Mouse (Mus musculus) colon, adult 2 months (tissue): ENCODE measurements around the gene Stxbp2. TPM values are rescaled to one million over a fixed set of nuclear protein-coding genes. Genes with fewer than 3 reads are reported as not detected.

Experiments
- polyA plus RNA-seq: library from polyadenylated mRNA; depleted of rRNA; stranded (reverse); fragments of >200 nt; gene quantifications from 2 replicates; pipeline ENCODE4 v1.2.3, GENCODE M21; 2012; rRNA removed

The Stxbp2 gene
- 222 and 231 TPM in 2 replicates for polyA plus RNA-seq

GRCm38 (mm10) chr8:3630647-3631477 lies at the start of gene Stxbp2:
Stxbp2 (plus strand) TSS chr8:3630955.

GRCm38 (mm10) chr8:3586993-3587390 lies 43.8 kb upstream of the Stxbp2 start, which contains the start of gene Camsap3:
Camsap3 (plus strand) TSS chr8:3587293.

DNA sequence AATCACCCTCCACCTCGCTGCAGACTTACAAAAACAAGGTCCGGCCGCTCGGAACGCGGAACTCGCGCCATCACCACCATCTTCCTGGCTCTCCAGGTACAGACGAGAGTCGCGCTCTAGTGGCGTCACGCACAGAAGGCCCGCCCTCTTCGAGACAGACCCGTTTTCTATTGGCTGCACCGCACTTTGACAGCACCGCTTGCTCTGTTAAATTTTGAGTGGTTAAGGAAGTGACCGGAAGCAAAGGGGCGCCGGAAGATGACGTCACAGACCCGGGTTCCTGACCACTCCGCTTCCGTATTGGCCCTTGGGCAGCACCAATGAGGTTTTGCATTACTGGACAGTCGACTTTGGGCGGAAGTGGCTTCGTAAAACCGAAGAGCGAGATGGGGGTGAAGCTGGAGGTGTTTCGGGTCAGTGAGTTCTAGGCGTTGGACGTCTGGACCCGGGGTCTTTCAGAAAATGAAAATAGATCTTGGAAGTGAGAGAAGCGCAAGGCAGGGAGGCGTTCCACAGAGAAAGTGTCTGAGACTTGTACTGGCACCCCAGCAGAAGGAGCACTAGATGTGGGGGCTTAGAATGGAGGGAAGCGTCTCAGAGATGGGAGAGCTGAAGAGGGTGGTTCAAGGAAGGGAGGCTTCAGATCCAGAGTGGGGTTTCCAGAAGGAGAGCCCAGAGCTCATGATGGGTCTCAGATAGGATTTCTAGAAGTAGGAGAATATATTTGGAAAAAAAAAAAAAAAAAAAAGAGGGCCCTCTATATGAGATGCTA lies 9.4 kb upstream of the Stxbp2 start, which contains the start of the genes Xab2 and Pet100:
Gene Xab2, minus strand, starts transcription at position 118 of the 772 bp plus-strand sequence.
Gene Pet100, plus strand, starts transcription at position 350 of the 772 bp plus-strand sequence.

DNA sequence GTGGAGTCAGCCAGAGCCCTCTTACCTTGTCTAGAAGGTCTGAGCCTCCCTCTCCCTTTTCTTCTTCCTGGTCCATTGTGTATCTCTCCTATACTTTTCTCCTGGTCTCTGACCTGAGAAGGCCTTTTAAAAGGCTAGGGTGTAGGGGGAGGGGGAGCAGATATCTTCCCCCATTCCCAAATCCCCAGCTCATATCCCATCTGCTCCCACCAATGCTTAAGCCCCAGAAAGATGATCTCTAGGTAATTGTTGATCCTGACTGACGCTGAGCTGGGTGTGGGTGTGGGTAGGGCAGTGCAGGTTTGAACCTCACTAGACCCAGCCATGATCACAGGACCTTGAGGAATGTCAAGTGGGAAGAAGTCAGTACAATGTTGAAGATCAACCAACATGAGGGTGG lies 5.3 kb upstream of the Stxbp2 start, which contains the start of gene Pcp2:
Gene Pcp2, minus strand, starts transcription at position 101 of the 400 bp plus-strand sequence.

DNA sequence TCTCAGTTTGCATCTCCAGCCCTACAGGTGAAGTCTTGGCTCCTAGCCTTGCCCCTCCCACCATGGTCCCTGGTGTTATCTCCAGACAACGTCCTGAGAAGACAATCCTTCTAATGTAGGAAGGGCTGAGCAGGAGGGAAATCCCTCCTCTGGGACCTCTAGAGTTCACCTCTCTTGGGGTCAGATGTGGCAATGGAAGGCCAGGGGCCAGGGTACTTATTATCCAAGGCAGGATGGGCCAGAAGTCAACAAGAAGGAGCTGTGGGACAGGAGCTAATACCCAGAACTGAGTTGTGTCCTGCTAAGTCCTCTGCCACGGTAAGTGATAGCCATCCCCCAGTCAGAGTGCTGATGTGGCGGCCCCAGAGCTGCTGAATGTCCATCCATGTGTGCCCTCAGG lies 24.8 kb downstream of the Stxbp2 start, which contains the start of gene Retn:
Gene Retn, plus strand, starts transcription at position 245 of the 400 bp plus-strand sequence.

DNA sequence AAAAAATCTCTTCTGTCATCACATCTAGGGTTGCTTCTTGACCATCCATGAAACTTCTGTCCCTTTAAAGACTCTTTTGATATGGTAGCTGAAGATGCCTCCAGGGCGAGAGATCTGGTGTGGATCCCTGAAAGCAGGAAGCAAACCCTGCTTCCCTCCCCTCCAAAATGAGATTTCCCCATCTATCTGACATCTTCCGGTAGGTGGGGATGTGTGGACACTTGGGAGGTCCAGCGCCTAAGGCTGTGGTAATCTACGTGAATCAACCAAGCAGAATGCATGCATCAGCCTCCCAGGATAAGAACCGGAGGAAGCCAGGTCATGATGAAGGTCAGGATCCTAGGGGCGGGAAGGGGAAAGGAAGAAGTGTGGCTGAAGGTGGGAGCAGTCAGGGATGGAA lies 34.8 kb downstream of the Stxbp2 start, which contains the start of gene Mcemp1:
Gene Mcemp1, plus strand, starts transcription at position 248 of the 400 bp plus-strand sequence.

DNA sequence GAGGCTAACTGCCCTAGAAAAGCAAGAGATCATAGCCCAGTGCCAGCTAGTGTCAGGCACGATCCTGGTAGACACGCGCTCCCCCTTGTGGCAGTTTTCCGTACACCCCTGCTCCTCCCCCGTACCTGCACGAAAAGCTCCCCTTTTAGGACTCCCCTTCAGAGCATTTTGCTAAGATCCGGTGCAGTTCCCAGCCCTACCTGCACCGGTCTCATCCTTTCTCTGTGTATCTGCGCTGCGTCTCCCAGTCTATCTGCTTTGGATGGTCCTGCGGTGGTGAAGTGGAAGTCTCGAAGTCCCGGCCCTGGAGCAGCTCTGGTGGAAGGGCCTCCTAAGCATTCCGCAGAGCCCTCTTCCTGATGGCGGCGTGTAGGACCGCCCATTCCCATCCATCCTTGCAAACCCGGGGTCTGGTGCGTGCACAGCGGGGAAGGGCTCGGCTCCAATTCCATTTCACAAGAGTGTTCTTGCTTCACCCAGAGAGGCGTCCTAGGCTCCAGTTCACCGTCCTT lies 41.3 kb downstream of the Stxbp2 start, which contains the start of gene Fcor:
Gene Fcor, minus strand, starts transcription at position 383 of the 512 bp plus-strand sequence.

DNA sequence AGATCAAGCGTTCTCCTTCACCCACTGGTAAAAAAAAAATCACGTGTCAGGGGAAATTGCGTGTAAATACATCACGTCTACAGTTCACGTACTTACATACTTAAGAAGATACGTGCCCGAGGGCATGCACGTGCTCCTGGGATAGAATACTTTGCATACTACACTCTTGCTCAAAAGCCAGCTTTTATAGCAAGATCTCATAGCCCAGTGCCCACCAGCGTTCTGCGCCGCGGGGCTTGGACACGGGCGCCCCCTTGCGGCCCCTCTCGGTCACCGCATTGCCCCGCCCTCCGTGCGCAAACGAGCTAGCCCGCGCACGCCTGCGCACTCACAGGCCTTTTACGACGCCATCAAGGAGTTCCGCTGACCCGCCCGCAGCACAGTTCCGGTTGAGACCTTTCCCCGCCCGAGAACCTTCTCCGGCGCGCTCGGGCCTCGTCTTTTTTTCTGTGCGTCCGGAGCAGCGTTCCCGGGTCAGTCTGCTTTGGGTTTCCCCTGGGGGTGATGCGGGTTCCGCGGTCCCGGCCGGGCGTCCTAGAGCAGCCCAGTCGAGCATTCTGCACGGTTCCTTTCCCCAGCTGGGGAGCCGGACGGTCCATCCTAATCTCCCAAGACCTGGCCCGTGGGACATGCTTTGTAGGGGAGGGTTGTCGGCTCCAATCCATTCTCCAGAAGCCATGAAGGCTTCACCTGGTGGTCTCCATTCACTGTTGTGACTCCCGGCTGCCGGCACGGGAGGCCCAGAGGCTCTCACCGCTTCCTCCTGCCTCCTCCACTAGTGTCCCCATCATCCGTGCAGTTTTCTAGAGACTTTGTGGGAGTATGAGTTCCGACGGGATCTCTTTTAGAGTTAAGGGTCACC lies 45.6 kb downstream of the Stxbp2 start, which contains the start of gene Trappc5:
Gene Trappc5, plus strand, starts transcription at position 169 of the 862 bp plus-strand sequence.

Other genes with a start within 250 kb of the Stxbp2 start
- gene Arhgef18, start 237.9 kb upstream of the Stxbp2 start, polyA plus RNA-seq, result 61.7 and 63.8 TPM in 2 replicates
- 14.6 and 17.2 TPM in 2 replicates for gene Pex11g, start 163.3 kb upstream of the Stxbp2 start, polyA plus RNA-seq
- gene Tex45, start 160.1 kb upstream of the Stxbp2 start, polyA plus RNA-seq, result 0.19 TPM in 1 of 2 replicates, not detected in the other
- 47.9 and 52.0 TPM in 2 replicates for gene Zfp358, start 137.8 kb upstream of the Stxbp2 start, polyA plus RNA-seq
- 326 and 619 TPM in 2 replicates for gene Mcoln1, start 130.5 kb upstream of the Stxbp2 start, polyA plus RNA-seq
- gene Pnpla6, start 115.6 kb upstream of the Stxbp2 start, polyA plus RNA-seq, result 73.1 and 77.5 TPM in 2 replicates
- 0.12 and 4.0 TPM in 2 replicates for gene C330021F23Rik, start 63.0 kb upstream of the Stxbp2 start, polyA plus RNA-seq
- gene Camsap3, start 43.7 kb upstream of the Stxbp2 start, polyA plus RNA-seq, result 93.5 and 97.2 TPM in 2 replicates
- 48.7 and 54.3 TPM in 2 replicates for gene Xab2, start 9.6 kb upstream of the Stxbp2 start, polyA plus RNA-seq
- gene Pet100, start 9.4 kb upstream of the Stxbp2 start, polyA plus RNA-seq, result 3.6 and 4.7 TPM in 2 replicates
- gene Pcp2, start 5.4 kb upstream of the Stxbp2 start, polyA plus RNA-seq, result not detected in 2 replicates
- 3.7 and 5.5 TPM in 2 replicates for gene Retn, start 24.8 kb downstream of the Stxbp2 start, polyA plus RNA-seq
- 0.33 and 0.41 TPM in 2 replicates for gene Mcemp1, start 34.8 kb downstream of the Stxbp2 start, polyA plus RNA-seq
- 0.50 and 4.1 TPM in 2 replicates for gene Fcor, start 41.4 kb downstream of the Stxbp2 start, polyA plus RNA-seq
- 25.1 and 37.8 TPM in 2 replicates for gene Trappc5, start 45.3 kb downstream of the Stxbp2 start, polyA plus RNA-seq
- 1.3 and 1.8 TPM in 2 replicates for gene Fcer2a, start 63.2 kb downstream of the Stxbp2 start, polyA plus RNA-seq
- not detected in 2 replicates for gene Clec4g, start 89.7 kb downstream of the Stxbp2 start, polyA plus RNA-seq
- gene Cd209a, start 118.0 kb downstream of the Stxbp2 start, polyA plus RNA-seq, result 0.93 TPM in 1 of 2 replicates, not detected in the other
- gene Cd209e, start 223.4 kb downstream of the Stxbp2 start, polyA plus RNA-seq, result not detected in 2 replicates
- 0.30 TPM in 1 of 2 replicates, not detected in the other for gene Cd209d, start 247.6 kb downstream of the Stxbp2 start, polyA plus RNA-seq